Mouse (Mus musculus) bone marrow, adult 2 months (tissue): ENCODE measurements around the gene Polg2.

Experiments
- CTCF ChIP-seq: fragments of 200-500 bp; IDR thresholded peaks from 2 replicates; pipeline ENCODE4 v1.5.1; 2011; ENCODE audit warnings: low read length, control low read depth; ENCODE audit not compliant: control insufficient read depth, insufficient read depth
- POLR2A ChIP-seq: fragments of 200-500 bp; IDR thresholded peaks from 2 replicates; pipeline ENCODE4 v1.6.1; 2011; ENCODE audit warnings: low read depth, mild to moderate bottlenecking, control low read depth, low read length, borderline replicate concordance; ENCODE audit not compliant: control insufficient read depth

GRCm38 (mm10) chr11:106741232-106741631 is 38.1 kb downstream of the Polg2 start:
- TF ChIP-seq CTCF (no peak), POLR2A (no peak)
